Mouse (Mus musculus) liver, embryonic 11.5 days (tissue): Measurements from ENCODE around the gene Izumo3. TPM values are rescaled to one million over a fixed set of nuclear protein-coding genes. Genes with fewer than 3 reads are reported as not detected.
"Not testable (repeated sequence)": the region's sequence is repeated elsewhere in the genome, so short reads cannot be mapped to it uniquely, and the experiment has no call there.

Experiments used
- ATAC-seq: fragments of 200-750 bp; cut with Nextera tagmentation; replicated peaks from 2 replicates; pipeline ENCODE4 v1.8.0; 2017; ENCODE audit warnings: moderate number of reproducible peaks, mild to moderate bottlenecking, moderate TSS enrichment, moderate library complexity; ENCODE audit not compliant: low FRiP score
- DNase-seq: peaks from one replicate; pipeline ENCODE4 v3.0.0-alpha.2; 2017; ENCODE audit warnings: low spot score
- H3K27ac ChIP-seq: fragments of 300-500 bp; sonication (generic); 2 replicates; pipeline ENCODE4 v1.5.1; 2014; ENCODE audit warnings: mild to moderate bottlenecking, low read depth, low read length, control low read depth
- H3K27me3 ChIP-seq: fragments of 300-500 bp; sonication (generic); replicated peaks from 2 replicates; pipeline ENCODE4 v1.6.1; 2014; ENCODE audit warnings: low read length, mixed read lengths; ENCODE audit not compliant: control insufficient read depth, insufficient read depth
- H3K36me3 ChIP-seq: fragments of 300-500 bp; sonication (generic); 2 replicates; pipeline ENCODE4 v1.6.1; 2014; ENCODE audit warnings: mild to moderate bottlenecking, low read length, moderate library complexity, mixed read lengths; ENCODE audit not compliant: control insufficient read depth, insufficient read depth
- H3K4me1 ChIP-seq: fragments of 300-500 bp; sonication (generic); replicated peaks from 2 replicates; pipeline ENCODE4 v1.6.1; 2014; ENCODE audit warnings: low read length, mixed read lengths; ENCODE audit not compliant: control insufficient read depth, insufficient read depth
- H3K4me2 ChIP-seq: fragments of 300-500 bp; sonication (generic); 2 replicates; pipeline ENCODE4 v1.6.1; 2014; ENCODE audit warnings: mild to moderate bottlenecking, control low read depth, moderate library complexity
- H3K4me3 ChIP-seq: fragments of 300-500 bp; sonication (generic); 2 replicates; pipeline ENCODE4 v1.5.1; 2014; ENCODE audit warnings: low read depth, low read length, control low read depth
- H3K9ac ChIP-seq: fragments of 300-500 bp; sonication (generic); 2 replicates; pipeline ENCODE4 v1.6.1; 2014; ENCODE audit warnings: low read depth, low read length, control low read depth
- H3K9me3 ChIP-seq: fragments of 300-500 bp; sonication (generic); 2 replicates; pipeline ENCODE4 v1.6.1; 2016; ENCODE audit warnings: low read length, inconsistent platforms, mixed read lengths; ENCODE audit not compliant: control insufficient read depth
- WGBS: fragments of 180-500 bp; shearing (Covaris S2); extraction: QIAGEN DNeasy Blood & Tissue Kit; methylation state at CpG from one replicate; pipeline ENCODE4 v1.1.7; 2014; 5-methylcytosine and 5-hydroxymethylcytosine counted together
- polyA plus RNA-seq: library from polyadenylated mRNA; unstranded; fragments of >200 nt; fragmentation: Nextera tagmentation; extraction: Ambion mirVana; gene quantifications from 2 replicates; pipeline ENCODE4 v1.2.1, GENCODE M21; 2014

Izumo3 gene
- not detected in 2 replicates for polyA plus RNA-seq

DNA sequence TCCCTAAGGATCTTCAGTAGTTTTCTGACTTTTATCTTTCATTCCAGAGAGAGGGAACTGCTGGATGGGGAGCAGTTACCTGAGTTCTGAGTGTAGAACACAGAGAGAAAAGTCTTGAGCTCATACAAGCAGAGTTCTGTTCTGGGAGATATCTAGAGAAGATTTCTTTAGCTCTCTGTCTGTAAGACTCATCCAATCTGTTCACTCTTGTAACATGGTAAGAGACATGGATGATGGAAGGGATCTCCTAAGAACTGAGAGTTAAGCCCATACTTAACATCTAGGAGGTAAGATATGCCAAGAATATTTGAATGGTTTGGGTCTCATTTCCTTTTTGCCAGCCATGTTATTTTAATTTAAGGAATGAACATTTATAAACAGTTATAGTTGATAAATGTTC lies at the start of gene Izumo3:
Gene Izumo3 (minus strand): TSS at position 101 of the 400 bp plus-strand sequence.
- no peaks in the 10 kb centered on the region for H3K4me1 ChIP-seq
- no peaks in the 10 kb centered on the region for H3K27me3 ChIP-seq
- H3K9me3 ChIP-seq: no peaks in the 10 kb centered on the region
- H3K36me3 ChIP-seq: no peaks in the 10 kb centered on the region
- H3K27ac ChIP-seq: no peak within 1 kb of the TSS
- no peak within 1 kb of the TSS for H3K9ac ChIP-seq
- ATAC-seq (no peak), DNase-seq (no peak)
- H3K4me3 ChIP-seq: no peak within 1 kb of the TSS
- H3K4me2 ChIP-seq: no peak within 1 kb of the TSS

DNA sequence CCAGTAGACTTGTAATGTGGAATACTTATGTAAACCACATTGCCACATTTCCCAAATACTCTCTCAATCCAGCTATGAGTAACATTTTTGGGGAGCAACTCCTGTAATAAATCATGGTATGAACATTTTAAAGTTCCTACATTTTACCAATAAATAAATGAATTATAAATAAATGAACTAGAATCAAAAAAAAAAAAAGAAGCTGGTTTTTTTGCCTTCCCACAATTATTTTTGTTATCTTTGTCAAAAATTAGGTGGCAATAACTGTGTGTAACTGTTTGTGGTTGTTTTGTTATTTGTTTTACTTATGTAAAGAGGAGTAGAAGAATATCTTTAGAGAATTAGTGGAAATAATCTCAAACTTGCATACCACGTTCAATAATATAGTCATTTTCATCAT lies 44.6 kb upstream of the Izumo3 start, which contains the start of gene Gm12666:
Gene Gm12666 (minus strand): TSS at position 101 of the 400 bp plus-strand sequence.
- not testable (repeated sequence) for DNase-seq, H3K27ac ChIP-seq, H3K4me1 ChIP-seq, H3K4me2 ChIP-seq, H3K9ac ChIP-seq, H3K4me3 ChIP-seq, H3K9me3 ChIP-seq, H3K27me3 ChIP-seq, ATAC-seq, H3K36me3 ChIP-seq
- 85% methylated on average over 1 of the region's 1 CpGs for WGBS

DNA sequence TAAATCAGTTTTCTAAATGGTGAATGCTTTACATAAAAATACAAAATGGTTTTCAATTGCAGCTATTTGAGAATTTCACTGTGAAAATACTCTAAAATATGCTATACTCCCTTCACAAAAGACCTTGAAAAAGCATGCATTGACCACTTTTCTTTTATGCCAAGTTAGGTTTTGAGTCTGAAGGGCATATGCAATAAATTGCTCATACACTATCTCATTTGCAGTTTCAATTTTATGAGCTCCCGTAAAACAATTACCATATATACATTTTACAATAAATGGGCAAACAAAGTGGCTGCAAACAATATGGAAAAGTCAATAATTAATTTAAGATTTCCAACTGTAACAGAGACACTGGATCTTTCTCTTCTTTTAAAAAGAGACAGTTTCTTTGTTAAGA lies 5.6 kb upstream of the Izumo3 start:
- no peak overlapping the region for H3K4me2 ChIP-seq
- WGBS: 85% methylated on average over 1 of the region's 1 CpGs
- no peaks in the 10 kb centered on the region for H3K27me3 ChIP-seq
- H3K36me3 ChIP-seq: no peaks in the 10 kb centered on the region
- no peaks in the 10 kb centered on the region for H3K4me1 ChIP-seq
- no peak overlapping the region for H3K27ac ChIP-seq
- ATAC-seq: no peak
- no peaks in the 10 kb centered on the region for H3K9me3 ChIP-seq
- H3K9ac ChIP-seq: no peak overlapping the region
- H3K4me3 ChIP-seq: no peak overlapping the region
- DNase-seq: no peak

DNA sequence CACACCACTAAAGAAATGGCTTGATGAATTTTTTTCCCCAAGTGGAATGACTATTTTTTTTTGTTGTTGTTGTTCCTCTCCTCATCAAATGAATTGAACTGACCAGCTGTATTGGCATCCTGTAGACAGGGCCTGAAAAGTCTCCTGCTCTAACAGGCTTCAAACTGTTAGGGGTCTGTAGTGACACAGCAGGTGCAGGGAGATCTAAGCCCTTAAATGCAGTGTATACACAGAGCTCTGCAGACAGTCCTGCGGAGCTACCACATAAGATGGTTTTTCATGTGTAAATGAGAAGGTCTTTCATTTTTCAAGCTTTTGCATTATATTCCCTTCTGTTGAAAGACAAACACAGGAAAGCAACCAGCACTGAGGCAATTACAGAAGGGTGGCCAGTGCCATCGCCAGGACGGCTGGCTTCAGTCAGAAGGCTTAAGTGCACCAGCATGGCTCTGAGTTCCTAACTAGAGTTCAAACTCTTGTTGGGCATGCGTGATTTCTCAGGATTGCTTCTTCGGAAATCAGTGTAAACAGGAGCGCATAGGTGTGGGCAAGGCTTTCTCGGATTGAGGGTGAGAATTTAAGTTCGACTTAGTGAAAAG lies 35.5 kb downstream of the Izumo3 start:
- H3K27me3 ChIP-seq: no peaks in the 10 kb centered on the region
- H3K4me3 ChIP-seq: no peak overlapping the region
- no peaks in the 10 kb centered on the region for H3K36me3 ChIP-seq
- no peaks in the 10 kb centered on the region for H3K4me1 ChIP-seq
- H3K4me2 ChIP-seq: no peak overlapping the region
- no peak for ATAC-seq
- H3K9me3 ChIP-seq: no peaks in the 10 kb centered on the region
- DNase-seq: no peak
- no peak overlapping the region for H3K9ac ChIP-seq
- WGBS: 56% methylated on average over 8 of the region's 8 CpGs
- H3K27ac ChIP-seq: no peak overlapping the region

DNA sequence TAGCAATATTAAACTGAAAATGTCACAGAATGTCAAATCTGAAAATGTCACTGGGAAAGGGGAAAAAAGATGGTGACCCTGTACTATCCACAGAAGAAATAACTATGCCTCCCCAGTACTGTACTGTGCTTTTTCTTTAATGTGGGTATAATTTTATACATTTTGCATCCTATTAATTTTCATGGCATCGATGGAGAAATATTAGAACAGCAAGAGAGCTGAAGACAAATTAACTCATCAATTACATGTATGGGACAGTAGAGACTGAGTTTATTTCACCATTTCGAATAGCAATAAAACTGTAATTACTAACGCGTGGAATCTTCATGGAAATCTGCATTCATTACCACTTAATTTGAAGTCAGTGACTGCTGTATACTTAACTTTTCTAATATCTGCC lies 49.6 kb downstream of the Izumo3 start:
- H3K9ac ChIP-seq: no peak overlapping the region
- H3K36me3 ChIP-seq: no peaks in the 10 kb centered on the region
- no peaks in the 10 kb centered on the region for H3K9me3 ChIP-seq
- no peak overlapping the region for H3K4me2 ChIP-seq
- no peak overlapping the region for H3K4me3 ChIP-seq
- no peak for DNase-seq
- 82% methylated on average over 4 of the region's 4 CpGs for WGBS
- no peak for ATAC-seq
- no peak overlapping the region for H3K27ac ChIP-seq
- no peaks in the 10 kb centered on the region for H3K27me3 ChIP-seq
- no peaks in the 10 kb centered on the region for H3K4me1 ChIP-seq

DNA sequence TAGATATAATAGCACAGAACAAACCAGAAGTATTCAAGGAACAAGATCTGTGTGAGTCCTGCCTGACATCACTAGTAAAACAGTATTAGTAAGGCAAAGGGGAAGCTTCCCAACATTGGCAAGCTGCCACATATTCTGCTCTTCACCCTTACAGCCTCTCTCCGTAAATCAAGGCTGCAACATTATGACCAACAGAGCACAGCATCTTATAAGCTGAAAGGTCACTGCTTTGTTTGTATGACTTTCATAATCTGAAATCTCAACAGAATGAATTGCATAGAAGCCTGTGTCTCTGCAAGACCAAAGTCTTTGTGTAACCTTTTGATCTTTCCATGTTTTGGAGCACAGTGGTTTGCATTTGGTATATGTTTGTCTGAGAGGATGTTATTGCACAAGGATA lies 51.1 kb downstream of the Izumo3 start:
- Histone ChIP-seq H3K4me3 (no peak overlapping the region), H3K36me3 (no peaks in the 10 kb centered on the region), H3K9ac (no peak overlapping the region), H3K9me3 (no peaks in the 10 kb centered on the region), H3K27me3 (no peaks in the 10 kb centered on the region), H3K4me1 (no peaks in the 10 kb centered on the region), H3K4me2 (no peak overlapping the region), H3K27ac (no peak overlapping the region)
- DNase-seq: no peak
- WGBS: 61% methylated on average over 1 of the region's 1 CpGs
- ATAC-seq: no peak

Other genes with a start within 250 kb of the Izumo3 start
- gene Gm12666, start 44.5 kb upstream of the Izumo3 start, polyA plus RNA-seq: not detected in 2 replicates